Mouse (Mus musculus): ENCODE results near the gene Hdgfl2. TPM values are rescaled to one million over a fixed set of nuclear protein-coding genes. Genes with fewer than 3 reads are reported as not detected.
"Not testable (repeated sequence)": the region's sequence is repeated elsewhere in the genome, so short reads cannot be mapped to it uniquely, and the experiment has no call there.

The Hdgfl2 gene
- polyA plus RNA-seq, 1 experiment from 2014 or later: 144 TPM

DNA sequence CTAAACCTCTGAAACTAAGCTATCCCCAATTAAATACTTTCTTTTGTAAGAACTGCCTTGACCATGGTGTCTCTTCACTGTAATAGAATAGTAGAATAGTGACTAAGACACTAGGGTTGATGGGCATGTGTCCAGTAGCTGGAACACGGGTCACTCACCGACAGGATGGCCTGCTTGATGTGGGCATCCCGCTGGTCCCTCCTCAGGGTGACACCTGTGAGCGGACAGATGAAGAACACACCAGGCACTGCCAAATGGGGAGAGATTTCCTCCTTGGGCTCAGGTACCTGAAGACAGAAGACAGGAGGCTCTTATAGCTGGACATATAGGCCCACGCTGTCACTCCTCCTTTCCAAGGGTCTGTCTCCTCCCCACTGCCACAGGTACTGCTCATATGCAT lies 7.2 kb upstream of the Hdgfl2 start:
- Histone ChIP-seq H3K4me2 (ENCODE audit: low read depth, severe bottlenecking) (no peak overlapping the region), H3K27me3 (ENCODE audit: control insufficient read depth, insufficient read depth, low read length) (no peaks in the 10 kb centered on the region), H3K9ac (ENCODE audit: low read length) (no peak overlapping the region), H3K4me3 (ENCODE audit: low read depth, low read length) (no peak overlapping the region), H3K27ac (replicated peaks; ENCODE audit: low read depth, low read length) (no peak overlapping the region), H3K36me3 (ENCODE audit: control insufficient read depth, insufficient read depth, low read length) (peaks cover 26% of the 10 kb centered on the region), H3K9me3 (ENCODE audit: control insufficient read depth, low read length) (no peaks in the 10 kb centered on the region), H3K4me1 (ENCODE audit: control insufficient read depth, insufficient read depth, low read length) (0 out of 2 replicates have a peak, but pooled peaks cover 2% of the 10 kb centered on the region)
- WGBS: 91% methylated on average over 5 of the region's 5 CpGs
- no peak for DNase-seq (ENCODE audit: low spot score)
- no peak for ATAC-seq (ENCODE audit: insufficient number of reproducible peaks, low FRiP score, low TSS enrichment, low read depth)

DNA sequence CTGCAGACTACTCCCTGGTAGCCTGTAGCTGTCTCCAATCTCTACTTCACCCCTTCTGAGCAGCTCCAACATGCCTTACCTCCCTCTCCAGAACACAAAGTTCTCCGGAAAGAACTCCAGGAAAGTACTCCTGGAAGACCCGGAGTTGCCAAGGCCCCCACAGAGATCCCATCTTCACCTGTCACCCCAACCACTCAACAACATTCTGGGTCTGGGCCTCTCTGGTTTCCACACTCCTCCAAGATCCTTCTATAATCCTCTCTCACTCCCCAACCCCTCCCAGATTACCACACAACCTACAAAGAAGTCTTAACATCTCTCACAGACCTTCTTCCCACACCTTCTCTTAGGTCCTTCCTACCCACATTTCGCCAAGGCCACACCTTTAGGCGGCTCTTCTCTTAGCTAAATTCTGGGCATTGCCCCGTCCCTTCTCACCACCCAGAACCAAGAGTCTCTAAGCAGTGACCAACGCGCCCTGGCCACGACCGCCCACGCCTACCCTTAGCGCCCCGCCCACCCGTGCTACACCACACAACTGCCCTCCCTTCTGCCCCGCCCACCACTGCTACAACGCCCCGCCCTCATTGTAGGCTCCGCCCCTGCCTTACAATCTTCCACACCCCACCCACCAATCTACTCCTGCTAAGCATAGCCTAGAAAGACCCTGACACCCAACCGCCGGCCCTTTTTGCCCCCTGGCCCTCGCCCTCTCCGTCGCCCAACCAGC lies 5.2 kb upstream of the Hdgfl2 start:
- Histone ChIP-seq H3K4me1 (ENCODE audit: control insufficient read depth, insufficient read depth, low read length) (0 out of 2 replicates have a peak, but pooled peaks cover 2% of the 10 kb centered on the region), H3K4me3 (ENCODE audit: low read depth, low read length) (peak overlapping the region; percentile 68), H3K9me3 (ENCODE audit: control insufficient read depth, low read length) (no peaks in the 10 kb centered on the region), H3K4me2 (ENCODE audit: low read depth, severe bottlenecking) (peak overlapping the region; percentile 39), H3K27ac (replicated peaks; ENCODE audit: low read depth, low read length) (peak overlapping the region; percentile 88), H3K9ac (ENCODE audit: low read length) (peak overlapping the region; percentile 70), H3K36me3 (ENCODE audit: control insufficient read depth, insufficient read depth, low read length) (peaks cover 12% of the 10 kb centered on the region; the same call in 1 of the 2 replicates), H3K27me3 (ENCODE audit: control insufficient read depth, insufficient read depth, low read length) (no peaks in the 10 kb centered on the region)
- peak; percentile 87 for DNase-seq (ENCODE audit: low spot score)
- WGBS: 11% methylated on average over 21 of the region's 22 CpGs
- peak; percentile 18 for ATAC-seq (ENCODE audit: insufficient number of reproducible peaks, low FRiP score, low TSS enrichment, low read depth)

DNA sequence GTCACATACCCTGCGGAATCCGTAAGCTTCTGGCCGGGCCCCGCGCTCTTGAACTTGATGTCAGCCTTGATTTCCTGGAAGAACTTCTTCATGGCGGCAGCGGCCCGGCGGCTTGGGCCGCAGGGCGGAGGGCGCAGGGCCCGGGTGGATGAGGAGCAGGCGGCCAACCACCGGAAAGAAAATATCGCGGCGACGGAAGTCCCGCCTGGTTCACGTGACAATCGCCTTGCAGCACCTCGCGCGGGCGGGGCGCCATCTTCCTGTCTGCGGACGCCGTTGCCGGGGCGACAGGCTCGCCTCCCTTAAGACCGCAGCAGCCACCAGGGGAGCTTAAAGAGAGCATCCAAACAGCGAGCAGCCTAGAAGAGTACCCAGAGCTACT lies 4.6 kb upstream of the Hdgfl2 start, which contains the start of gene Ubxn6:
Ubxn6 (minus strand) TSS at position 202 of the 382 bp plus-strand sequence.
- H3K9ac ChIP-seq (ENCODE audit: low read length): peak within 1 kb of the TSS; percentile 70
- peak within 1 kb of the TSS; percentile 39 for H3K4me2 ChIP-seq (ENCODE audit: low read depth, severe bottlenecking)
- DNase-seq (ENCODE audit: low spot score) (peak; percentile 95), ATAC-seq (ENCODE audit: insufficient number of reproducible peaks, low FRiP score, low TSS enrichment, low read depth) (peak; percentile 33; the same call in 1 of the 2 replicates)
- H3K9me3 ChIP-seq (ENCODE audit: control insufficient read depth, low read length): no peaks in the 10 kb centered on the region
- H3K4me1 ChIP-seq (ENCODE audit: control insufficient read depth, insufficient read depth, low read length): 0 out of 2 replicates have a peak, but pooled peaks cover 2% of the 10 kb centered on the region
- H3K36me3 ChIP-seq (ENCODE audit: control insufficient read depth, insufficient read depth, low read length): peaks cover 6% of the 10 kb centered on the region; the same call in 1 of the 2 replicates
- peak within 1 kb of the TSS; percentile 68 for H3K4me3 ChIP-seq (ENCODE audit: low read depth, low read length)
- peak within 1 kb of the TSS; percentile 88 for H3K27ac ChIP-seq (replicated peaks; ENCODE audit: low read depth, low read length)
- WGBS: under 1% methylated on average over 35 of the region's 35 CpGs
- H3K27me3 ChIP-seq (ENCODE audit: control insufficient read depth, insufficient read depth, low read length): no peaks in the 10 kb centered on the region

DNA sequence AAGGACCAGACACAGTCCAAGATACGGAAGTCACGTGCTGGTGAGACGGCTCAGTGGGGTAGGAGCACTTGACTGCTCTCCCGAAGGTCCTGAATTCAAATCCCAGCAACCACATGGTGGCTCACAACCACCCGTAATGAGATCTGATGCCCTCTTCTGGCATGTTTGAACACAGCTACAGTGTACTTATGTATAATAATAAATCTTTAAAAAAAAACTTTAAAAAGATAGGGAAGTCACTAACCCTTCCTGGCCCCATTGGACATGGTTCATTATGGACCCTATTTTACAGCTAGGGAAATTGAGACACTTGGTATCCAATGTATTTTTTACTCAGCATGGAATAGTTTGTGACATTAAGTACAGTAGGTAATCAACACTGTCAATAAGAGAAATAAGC lies 1.9 kb upstream of the Hdgfl2 start:
- Histone ChIP-seq H3K9me3 (ENCODE audit: control insufficient read depth, low read length) (no peaks in the 10 kb centered on the region), H3K27ac (replicated peaks; ENCODE audit: low read depth, low read length) (no peak overlapping the region), H3K27me3 (ENCODE audit: control insufficient read depth, insufficient read depth, low read length) (no peaks in the 10 kb centered on the region), H3K9ac (ENCODE audit: low read length) (no peak overlapping the region), H3K4me1 (ENCODE audit: control insufficient read depth, insufficient read depth, low read length) (peaks cover 13% of the 10 kb centered on the region), H3K4me2 (ENCODE audit: low read depth, severe bottlenecking) (no peak overlapping the region), H3K36me3 (ENCODE audit: control insufficient read depth, insufficient read depth, low read length) (no peaks in the 10 kb centered on the region), H3K4me3 (ENCODE audit: low read depth, low read length) (no peak overlapping the region)
- DNase-seq (ENCODE audit: low spot score) (no peak), ATAC-seq (ENCODE audit: insufficient number of reproducible peaks, low FRiP score, low TSS enrichment, low read depth) (no peak)
- 91% methylated on average over 5 of the region's 5 CpGs for WGBS

DNA sequence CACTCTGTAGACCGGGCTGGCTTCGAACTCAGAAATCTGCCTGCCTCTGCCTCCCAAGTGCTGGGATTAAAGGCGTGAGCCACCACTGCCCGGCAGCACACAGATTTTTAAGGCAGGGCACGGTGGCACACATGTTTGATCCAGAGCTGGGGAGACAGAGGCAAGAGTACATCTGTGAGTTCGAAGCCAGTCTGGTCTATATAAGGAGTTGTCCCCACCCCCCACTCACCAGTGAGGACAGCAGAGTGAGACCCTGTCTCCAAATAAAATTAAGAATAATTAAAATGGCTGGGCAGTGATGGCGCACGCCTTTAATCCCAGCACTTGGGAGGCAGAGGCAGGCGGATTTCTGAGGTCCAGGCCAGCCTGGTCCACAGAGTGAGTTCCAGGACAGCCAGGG lies 1.1 kb upstream of the Hdgfl2 start:
- H3K36me3 ChIP-seq (ENCODE audit: control insufficient read depth, insufficient read depth, low read length); H3K27ac ChIP-seq (replicated peaks; ENCODE audit: low read depth, low read length); H3K9ac ChIP-seq (ENCODE audit: low read length); ATAC-seq (ENCODE audit: insufficient number of reproducible peaks, low FRiP score, low TSS enrichment, low read depth); H3K9me3 ChIP-seq (ENCODE audit: control insufficient read depth, low read length); DNase-seq (ENCODE audit: low spot score); H3K4me3 ChIP-seq (ENCODE audit: low read depth, low read length); H3K27me3 ChIP-seq (ENCODE audit: control insufficient read depth, insufficient read depth, low read length): not testable (repeated sequence)
- Histone ChIP-seq H3K4me2 (ENCODE audit: low read depth, severe bottlenecking) (peak overlapping the region; percentile 3), H3K4me1 (ENCODE audit: control insufficient read depth, insufficient read depth, low read length) (peaks cover 11% of the 10 kb centered on the region)
- WGBS: 62% methylated on average over 9 of the region's 9 CpGs

DNA sequence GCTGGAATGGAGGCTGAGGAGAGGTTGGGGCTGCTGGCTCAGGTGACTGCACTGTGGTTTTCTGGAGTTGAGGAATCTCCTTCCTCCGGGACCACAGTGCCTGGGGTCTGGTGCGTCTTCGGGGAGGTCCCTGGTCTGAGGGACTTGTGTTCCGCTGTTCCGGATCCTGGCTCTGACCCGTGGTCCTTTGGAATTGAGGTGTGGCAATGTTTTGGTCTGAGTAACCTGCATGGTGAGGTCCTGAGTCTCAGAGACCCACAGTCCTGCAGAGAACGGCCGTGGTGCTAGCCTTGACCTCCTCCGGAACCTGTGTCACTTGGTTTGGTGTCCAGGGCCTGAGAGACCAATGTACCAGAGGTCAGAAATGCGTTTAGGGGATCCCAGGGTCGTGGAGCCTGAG lies 487 bp downstream of the Hdgfl2 start:
- no peak for DNase-seq (ENCODE audit: low spot score)
- no peaks in the 10 kb centered on the region for H3K27me3 ChIP-seq (ENCODE audit: control insufficient read depth, insufficient read depth, low read length)
- ATAC-seq (ENCODE audit: insufficient number of reproducible peaks, low FRiP score, low TSS enrichment, low read depth): no peak
- H3K9me3 ChIP-seq (ENCODE audit: control insufficient read depth, low read length): no peaks in the 10 kb centered on the region
- WGBS: 2% methylated on average over 11 of the region's 11 CpGs
- peaks cover 4% of the 10 kb centered on the region; the same call in 1 of the 2 replicates for H3K36me3 ChIP-seq (ENCODE audit: control insufficient read depth, insufficient read depth, low read length)
- H3K27ac ChIP-seq (replicated peaks; ENCODE audit: low read depth, low read length): 0 out of 2 replicates have a peak overlapping the region, but pooled peaks have one; percentile 12
- peak overlapping the region; percentile 67 for H3K9ac ChIP-seq (ENCODE audit: low read length)
- peaks cover 11% of the 10 kb centered on the region for H3K4me1 ChIP-seq (ENCODE audit: control insufficient read depth, insufficient read depth, low read length)
- H3K4me3 ChIP-seq (ENCODE audit: low read depth, low read length): peak overlapping the region; percentile 80
- peak overlapping the region; percentile 99 for H3K4me2 ChIP-seq (ENCODE audit: low read depth, severe bottlenecking)

DNA sequence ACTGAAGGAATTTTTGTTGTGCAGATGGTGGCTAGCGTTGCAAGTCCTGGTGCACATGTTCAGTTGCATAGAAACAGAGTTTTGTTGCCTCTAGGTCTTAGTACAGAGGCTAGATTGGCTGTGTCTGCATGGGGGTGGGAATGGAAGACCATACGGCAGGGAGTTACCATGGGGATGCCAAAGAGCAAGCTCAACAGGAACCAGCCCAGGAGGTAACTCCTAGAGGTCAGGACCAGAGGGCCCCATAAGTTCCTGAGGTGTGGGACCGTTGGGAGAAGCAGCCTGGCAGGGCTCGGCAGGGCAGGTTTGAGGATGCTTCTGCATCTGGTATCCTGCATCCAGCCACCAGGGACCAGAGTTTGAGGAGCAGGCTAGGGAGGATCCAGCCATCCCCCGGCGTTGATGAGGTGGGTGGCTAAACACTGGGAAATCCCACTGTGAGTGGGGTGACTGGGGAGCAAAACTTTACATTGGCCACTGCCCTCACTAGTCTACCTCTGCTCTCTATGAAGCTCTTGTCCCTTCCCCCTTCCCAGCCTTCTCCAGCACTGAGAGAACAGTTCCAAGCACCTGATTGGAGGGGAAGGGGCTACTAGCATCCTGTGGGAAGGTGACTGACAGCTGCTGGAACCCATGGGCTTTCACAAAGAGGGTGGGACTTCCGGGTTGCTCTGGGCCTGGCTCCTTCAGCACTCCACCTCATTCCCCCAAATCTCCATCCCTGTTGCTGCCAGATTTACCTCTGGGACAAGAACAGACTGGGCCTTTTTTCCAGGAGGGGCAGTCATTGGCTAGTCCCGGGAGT lies 1.5 kb downstream of the Hdgfl2 start:
- H3K27me3 ChIP-seq (ENCODE audit: control insufficient read depth, insufficient read depth, low read length): no peaks in the 10 kb centered on the region
- WGBS: 9% methylated on average over 8 of the region's 8 CpGs
- DNase-seq (ENCODE audit: low spot score) (peak; percentile 81), ATAC-seq (ENCODE audit: insufficient number of reproducible peaks, low FRiP score, low TSS enrichment, low read depth) (peak; percentile 18; the same call in 1 of the 2 replicates)
- peaks cover 11% of the 10 kb centered on the region for H3K4me1 ChIP-seq (ENCODE audit: control insufficient read depth, insufficient read depth, low read length)
- H3K9ac ChIP-seq (ENCODE audit: low read length): peak overlapping the region; percentile 67
- H3K9me3 ChIP-seq (ENCODE audit: control insufficient read depth, low read length): no peaks in the 10 kb centered on the region
- 0 out of 2 replicates have a peak overlapping the region, but pooled peaks have one; percentile 10 for H3K27ac ChIP-seq (replicated peaks; ENCODE audit: low read depth, low read length)
- H3K4me2 ChIP-seq (ENCODE audit: low read depth, severe bottlenecking): peak overlapping the region; percentile 99
- peak overlapping the region; percentile 80 for H3K4me3 ChIP-seq (ENCODE audit: low read depth, low read length)
- peaks cover 4% of the 10 kb centered on the region; the same call in 1 of the 2 replicates for H3K36me3 ChIP-seq (ENCODE audit: control insufficient read depth, insufficient read depth, low read length)

DNA sequence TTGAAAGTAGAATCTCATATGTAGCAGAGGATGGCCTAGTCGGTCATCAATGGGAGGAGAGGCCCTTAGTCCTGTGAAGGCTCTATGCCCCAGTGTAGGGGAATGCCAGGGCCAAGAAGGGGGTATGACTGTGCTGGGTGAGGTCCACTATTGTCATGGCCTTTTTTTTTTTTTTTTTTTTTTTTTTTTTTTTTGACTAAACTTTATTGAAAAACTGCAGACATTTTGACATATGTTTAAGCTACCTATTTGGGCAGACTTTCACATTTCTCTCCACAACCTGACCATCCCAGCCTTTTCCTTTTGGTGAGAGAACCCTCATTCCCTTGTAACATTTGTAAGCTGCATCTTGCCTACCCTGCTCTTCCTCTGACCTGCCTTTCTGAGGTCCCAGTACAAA lies 12.9 kb downstream of the Hdgfl2 start:
- H3K4me3 ChIP-seq (ENCODE audit: low read depth, low read length): no peak overlapping the region
- H3K9ac ChIP-seq (ENCODE audit: low read length): no peak overlapping the region
- H3K4me1 ChIP-seq (ENCODE audit: control insufficient read depth, insufficient read depth, low read length): no peaks in the 10 kb centered on the region
- H3K27me3 ChIP-seq (ENCODE audit: control insufficient read depth, insufficient read depth, low read length): no peaks in the 10 kb centered on the region
- DNase-seq (ENCODE audit: low spot score) (no peak), ATAC-seq (ENCODE audit: insufficient number of reproducible peaks, low FRiP score, low TSS enrichment, low read depth) (no peak)
- 74% methylated on average over 1 of the region's 1 CpGs for WGBS
- no peak overlapping the region for H3K27ac ChIP-seq (replicated peaks; ENCODE audit: low read depth, low read length)
- H3K9me3 ChIP-seq (ENCODE audit: control insufficient read depth, low read length): no peaks in the 10 kb centered on the region
- no peak overlapping the region for H3K4me2 ChIP-seq (ENCODE audit: low read depth, severe bottlenecking)
- H3K36me3 ChIP-seq (ENCODE audit: control insufficient read depth, insufficient read depth, low read length): peaks cover 26% of the 10 kb centered on the region
